Mouse (Mus musculus): ENCODE results near the gene Rbfox3.

DNA sequence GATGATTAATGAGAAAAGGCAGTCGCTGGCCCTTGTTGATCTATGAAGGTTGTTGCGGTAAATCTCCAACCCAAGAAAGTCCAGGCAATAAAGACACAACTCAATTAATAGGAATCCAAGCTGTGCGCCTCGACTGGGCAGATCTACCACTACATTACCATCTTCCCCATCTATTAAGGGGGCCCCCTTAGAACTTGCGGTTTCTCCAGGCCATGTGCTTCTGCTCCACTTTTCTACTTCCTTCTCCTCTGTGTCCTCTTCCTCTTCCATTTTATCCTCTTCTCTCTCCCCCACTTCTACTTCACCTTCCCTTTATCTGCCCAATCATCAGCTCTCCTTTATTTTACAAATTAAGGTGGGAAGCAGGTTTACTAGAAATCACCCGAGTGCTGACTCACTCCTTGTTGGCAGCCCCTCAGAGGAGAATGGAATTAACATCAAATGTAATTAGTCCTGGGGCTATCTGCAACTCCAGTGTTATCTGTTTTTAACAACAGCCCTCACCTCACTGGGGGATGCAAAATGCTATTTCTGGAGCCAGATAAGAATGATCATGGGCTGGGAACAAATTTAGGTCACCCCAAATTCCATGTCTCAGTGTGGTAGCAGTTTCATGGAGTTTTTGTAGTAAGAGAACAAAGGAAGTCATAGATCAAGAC is 437.4 kb downstream of the Rbfox3 start:
- TF ChIP-seq CTCF (IDR thresholded peaks at IDR 0.05; ENCODE audit: borderline replicate concordance, insufficient read depth, low read depth, low read length) (no peak), POLR2A (IDR thresholded peaks at IDR 0.05; ENCODE audit: borderline replicate concordance, insufficient read depth, low read length) (no peak)
